Mouse (Mus musculus): Measurements from ENCODE around the gene Erbb4. TPM values are rescaled to one million over a fixed set of nuclear protein-coding genes. Genes with fewer than 3 reads are reported as not detected.

The Erbb4 gene
- polyA plus RNA-seq, 1 experiment from 2014 or later = 3.4 TPM

DNA sequence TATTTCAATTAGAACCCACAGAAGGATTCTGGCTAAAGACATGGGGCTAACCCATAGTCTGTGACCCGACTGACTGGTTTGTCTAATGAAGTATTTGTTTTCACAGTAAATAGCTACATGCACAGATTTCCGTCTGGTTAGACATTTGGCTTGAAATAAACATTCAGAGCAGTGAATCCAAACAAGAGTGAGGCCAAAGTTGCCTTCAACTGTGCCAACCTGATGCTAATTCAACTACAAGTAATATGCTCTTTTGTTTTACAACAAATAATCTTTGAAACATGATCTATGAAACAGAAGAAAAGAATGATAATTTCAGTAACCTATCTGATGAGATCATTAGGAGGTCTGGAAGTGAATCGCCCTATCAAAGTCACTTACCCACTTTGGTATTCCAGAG, 106.5 kb downstream of the Erbb4 start:
- WGBS = 85% methylated on average over 3 of the region's 3 CpGs

DNA sequence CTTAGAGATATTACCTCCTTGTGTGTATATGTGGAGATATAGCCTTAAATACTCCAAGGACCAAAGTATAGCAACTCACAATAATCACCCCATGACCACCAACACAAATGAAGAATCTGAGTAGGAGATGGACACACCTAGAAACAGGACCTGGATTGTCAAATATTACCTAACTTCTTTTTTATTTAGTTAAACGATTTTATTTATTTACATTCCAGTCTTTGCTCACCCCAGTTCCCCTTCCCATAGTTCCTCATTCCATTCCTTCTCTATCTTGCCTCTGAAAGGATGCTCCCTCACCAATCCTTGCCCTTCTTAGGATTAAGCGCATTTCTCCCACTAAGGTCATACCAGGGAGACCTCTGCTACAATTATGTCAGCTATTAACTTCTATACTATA, 128.6 kb downstream of the Erbb4 start:
- Histone ChIP-seq H3K4me1 (no peaks in the 10 kb centered on the region), H3K27me3 (ENCODE audit: low read depth, poor library complexity, severe bottlenecking) (no peaks in the 10 kb centered on the region), H3K27ac (replicated peaks) (no peak overlapping the region), H3K36me3 (no peaks in the 10 kb centered on the region), H3K4me3 (no peak overlapping the region), H3K9me3 (replicated peaks) (no peaks in the 10 kb centered on the region)
- no peak for DNase-seq (ENCODE audit: low spot score)
- WGBS = 86% methylated on average over 2 of the region's 2 CpGs

More for the DNA sequence above, 106.5 kb downstream of the Erbb4 start:
- Histone ChIP-seq H3K36me3 (no peaks in the 10 kb centered on the region), H3K27me3 (ENCODE audit: low read depth, poor library complexity, severe bottlenecking) (no peaks in the 10 kb centered on the region), H3K4me3 (no peak overlapping the region), H3K4me1 (peaks cover 8% of the 10 kb centered on the region; the same call in 1 of the 2 replicates), H3K9me3 (replicated peaks) (no peaks in the 10 kb centered on the region), H3K27ac (replicated peaks) (no peak overlapping the region)
- no peak for DNase-seq (ENCODE audit: low spot score)

DNA sequence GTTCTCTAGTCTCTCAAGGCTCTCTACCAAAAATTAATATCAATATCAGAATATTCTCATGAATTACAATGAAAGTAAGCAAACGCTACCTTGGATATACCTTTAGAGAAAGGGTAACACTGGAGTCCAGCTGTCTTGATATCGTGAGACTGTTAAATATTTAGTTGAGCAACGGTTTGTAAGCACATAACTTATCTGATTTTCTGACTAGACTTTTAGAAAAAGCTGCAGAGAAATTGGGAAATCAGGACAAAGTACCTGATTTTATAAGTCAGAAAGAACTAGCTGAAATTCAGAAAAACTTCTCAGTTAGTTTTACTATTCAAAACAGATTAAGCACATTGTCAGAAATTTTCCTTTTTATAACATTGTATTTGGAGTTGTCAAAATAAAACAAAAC, 129.3 kb downstream of the Erbb4 start:
- H3K9me3 ChIP-seq (replicated peaks) = no peaks in the 10 kb centered on the region

DNA sequence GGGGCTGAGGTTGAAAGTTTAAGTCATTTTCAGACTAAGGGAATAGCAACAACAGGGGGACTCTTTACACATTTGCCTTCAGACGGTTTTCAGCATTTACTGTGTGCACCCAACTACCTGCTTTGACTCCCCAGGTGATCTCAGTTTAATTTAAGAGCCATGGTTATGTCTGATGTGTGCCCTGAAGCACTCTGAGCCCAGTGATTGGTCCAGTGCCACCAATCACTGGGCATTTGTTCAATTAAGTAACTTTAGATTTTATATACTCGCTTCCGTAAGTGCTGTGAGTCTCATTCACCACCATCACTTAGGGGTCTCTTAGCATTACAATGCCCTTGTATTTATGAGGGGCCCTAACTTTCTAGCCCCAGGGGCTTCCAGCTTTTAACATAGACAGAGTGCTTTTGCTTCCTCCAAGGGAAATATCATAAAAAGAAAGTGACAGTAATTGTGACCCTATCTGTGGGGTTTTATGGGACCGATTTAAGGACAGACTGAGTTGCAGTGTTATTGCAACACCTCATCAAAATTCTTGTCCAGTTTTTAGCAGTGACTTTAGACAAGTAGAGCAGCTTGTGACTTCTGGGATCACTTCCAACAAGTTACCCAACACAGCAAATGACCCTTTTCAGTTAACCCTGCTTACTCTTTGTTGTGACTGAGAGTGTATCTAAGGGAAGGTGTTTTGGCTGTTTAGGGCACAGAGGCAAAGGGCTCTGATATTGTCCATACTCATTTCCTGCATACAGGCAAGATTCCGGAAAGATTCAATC, 134.3 kb downstream of the Erbb4 start:
- peaks cover 7% of the 10 kb centered on the region; the same call in 1 of the 2 replicates for H3K4me1 ChIP-seq
- no peak overlapping the region for H3K4me3 ChIP-seq
- DNase-seq (ENCODE audit: low spot score) = no peak
- no peaks in the 10 kb centered on the region for H3K27me3 ChIP-seq (ENCODE audit: low read depth, poor library complexity, severe bottlenecking)
- no peaks in the 10 kb centered on the region for H3K36me3 ChIP-seq
- WGBS = 86% methylated on average over 5 of the region's 5 CpGs
- no peak overlapping the region for H3K27ac ChIP-seq (replicated peaks)
- H3K9me3 ChIP-seq (replicated peaks) = no peaks in the 10 kb centered on the region

More for the DNA sequence above, 129.3 kb downstream of the Erbb4 start:
- H3K27ac ChIP-seq (replicated peaks) = no peak overlapping the region
- peaks cover 4% of the 10 kb centered on the region; the same call in 1 of the 2 replicates for H3K4me1 ChIP-seq
- WGBS = 91% methylated on average over 3 of the region's 3 CpGs
- DNase-seq (ENCODE audit: low spot score) = no peak
- H3K36me3 ChIP-seq = no peaks in the 10 kb centered on the region
- H3K4me3 ChIP-seq = no peak overlapping the region
- no peaks in the 10 kb centered on the region for H3K27me3 ChIP-seq (ENCODE audit: low read depth, poor library complexity, severe bottlenecking)

DNA sequence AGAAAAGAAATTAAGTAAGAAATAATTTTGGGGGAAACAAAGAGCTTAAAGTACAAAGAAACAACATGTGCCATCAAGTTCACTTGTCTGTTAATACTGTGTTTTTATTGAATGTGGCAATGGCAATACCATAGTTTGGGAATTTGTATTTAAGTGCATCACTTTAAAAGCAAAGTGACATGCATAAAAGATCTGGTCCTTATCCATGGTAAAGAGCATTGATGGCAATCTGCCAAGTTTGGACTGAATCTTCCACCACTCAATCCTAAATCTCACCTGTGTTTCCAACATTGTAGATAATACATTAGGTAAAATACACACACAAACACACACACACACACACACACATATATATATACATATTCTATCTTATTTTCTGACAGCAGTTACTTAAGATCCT, 143.7 kb downstream of the Erbb4 start:
- no peak overlapping the region for H3K27ac ChIP-seq (replicated peaks)
- H3K4me3 ChIP-seq = no peak overlapping the region
- DNase-seq (ENCODE audit: low spot score) = no peak
- no peaks in the 10 kb centered on the region for H3K9me3 ChIP-seq (replicated peaks)
- no peaks in the 10 kb centered on the region for H3K27me3 ChIP-seq (ENCODE audit: low read depth, poor library complexity, severe bottlenecking)
- H3K4me1 ChIP-seq = peaks cover 13% of the 10 kb centered on the region
- no peaks in the 10 kb centered on the region for H3K36me3 ChIP-seq

DNA sequence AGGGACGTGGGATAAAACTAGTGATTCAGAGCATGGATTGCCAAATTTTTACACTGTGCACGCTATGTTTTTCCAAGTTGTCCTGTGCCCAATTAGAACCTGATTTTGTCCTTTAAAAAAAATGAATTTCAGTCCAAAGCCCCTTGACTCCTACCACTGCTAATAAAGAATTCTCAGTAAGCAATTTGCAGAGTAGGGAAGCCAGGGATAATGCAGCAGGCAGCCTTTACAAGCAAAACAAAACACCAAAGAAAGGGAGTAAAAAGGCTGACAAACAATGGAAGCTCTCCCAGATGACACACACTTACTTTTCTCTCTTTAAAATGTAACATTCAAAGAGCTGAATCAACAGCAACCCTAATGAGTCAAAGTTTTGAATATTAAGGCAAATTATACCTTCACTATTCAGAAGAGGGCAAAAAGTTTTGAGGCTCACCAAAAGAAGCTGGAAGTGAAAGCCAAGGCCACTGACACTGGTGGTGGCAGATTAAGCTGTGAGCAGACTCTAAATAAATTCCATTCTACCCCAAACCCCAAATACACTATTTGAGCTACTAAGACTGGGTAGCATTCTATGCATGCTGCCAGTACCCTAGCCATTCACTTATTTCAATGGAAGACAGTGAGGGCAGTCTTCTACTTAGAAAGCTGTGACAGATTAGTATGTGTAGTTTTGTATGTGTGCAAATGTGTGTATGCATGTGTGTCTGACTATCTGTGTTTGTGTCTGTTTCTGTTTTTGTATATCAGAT, 146.3 kb downstream of the Erbb4 start:
- 36% methylated on average over 2 of the region's 2 CpGs for WGBS
- no peak for DNase-seq (ENCODE audit: low spot score)
- Histone ChIP-seq H3K4me3 (no peak overlapping the region), H3K4me1 (peaks cover 24% of the 10 kb centered on the region), H3K9me3 (replicated peaks) (no peaks in the 10 kb centered on the region), H3K36me3 (no peaks in the 10 kb centered on the region), H3K27ac (replicated peaks) (peak overlapping the region; percentile 49), H3K27me3 (ENCODE audit: low read depth, poor library complexity, severe bottlenecking) (no peaks in the 10 kb centered on the region)

DNA sequence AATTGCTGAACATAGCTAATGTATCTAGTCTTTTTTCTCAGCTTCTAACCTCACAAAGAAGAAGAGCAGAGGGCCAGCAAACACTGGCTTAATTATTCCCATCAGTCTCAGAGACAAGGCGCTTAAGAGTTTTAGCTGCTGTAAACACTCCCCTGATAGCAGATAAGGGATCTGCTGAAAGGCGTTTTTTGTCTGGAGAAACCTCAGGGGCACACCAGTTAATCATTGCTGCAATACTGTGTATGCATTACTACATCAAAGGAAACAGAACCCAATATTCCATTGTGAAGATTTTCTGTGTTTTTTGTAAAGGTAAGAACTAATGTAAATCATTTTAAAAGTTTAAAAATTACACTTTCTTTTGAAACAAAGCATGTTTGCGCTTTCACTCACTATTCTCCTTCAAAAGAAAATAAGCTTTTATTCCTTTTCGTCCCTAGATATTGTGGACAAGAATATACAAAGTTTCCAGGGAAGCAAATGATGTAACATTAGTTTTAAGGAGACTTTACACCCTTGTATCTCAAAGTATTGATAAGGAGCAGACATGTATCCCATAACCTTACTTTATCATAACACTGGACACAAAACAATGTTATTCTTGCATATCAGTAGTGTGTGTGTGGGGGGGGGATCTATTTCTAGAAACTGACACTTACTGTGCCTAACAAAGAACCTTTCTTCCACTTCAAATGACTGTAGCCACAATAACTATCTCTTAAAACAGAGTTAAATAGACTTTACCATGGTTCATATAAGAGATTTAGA, 150.9 kb downstream of the Erbb4 start:
- H3K27ac ChIP-seq (replicated peaks) = no peak overlapping the region
- H3K4me3 ChIP-seq = no peak overlapping the region
- peaks cover 29% of the 10 kb centered on the region for H3K4me1 ChIP-seq
- H3K36me3 ChIP-seq = no peaks in the 10 kb centered on the region
- no peaks in the 10 kb centered on the region for H3K27me3 ChIP-seq (ENCODE audit: low read depth, poor library complexity, severe bottlenecking)
- DNase-seq (ENCODE audit: low spot score) = no peak
- no peaks in the 10 kb centered on the region for H3K9me3 ChIP-seq (replicated peaks)
- WGBS = 53% methylated on average over 4 of the region's 4 CpGs

DNA sequence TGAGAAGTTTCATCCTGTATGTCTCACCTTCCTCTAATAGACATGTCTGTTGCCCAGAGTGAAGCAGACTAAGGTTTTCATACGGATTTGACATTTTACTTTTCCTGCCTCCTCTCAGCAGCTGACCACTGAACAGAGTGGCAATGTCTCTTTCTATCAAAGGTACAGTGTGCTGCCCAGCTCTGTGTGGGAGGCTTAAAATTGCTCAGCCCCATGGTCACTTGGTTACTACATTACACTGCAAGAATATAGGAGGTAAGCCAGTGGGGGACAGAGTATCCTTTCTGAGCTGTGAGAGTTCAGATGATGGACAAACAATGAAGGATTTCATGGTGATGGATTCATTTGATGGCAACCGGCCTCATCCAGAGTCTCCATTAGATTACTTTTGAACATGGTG, 152.4 kb downstream of the Erbb4 start:
- WGBS = 52% methylated on average over 2 of the region's 2 CpGs

DNA sequence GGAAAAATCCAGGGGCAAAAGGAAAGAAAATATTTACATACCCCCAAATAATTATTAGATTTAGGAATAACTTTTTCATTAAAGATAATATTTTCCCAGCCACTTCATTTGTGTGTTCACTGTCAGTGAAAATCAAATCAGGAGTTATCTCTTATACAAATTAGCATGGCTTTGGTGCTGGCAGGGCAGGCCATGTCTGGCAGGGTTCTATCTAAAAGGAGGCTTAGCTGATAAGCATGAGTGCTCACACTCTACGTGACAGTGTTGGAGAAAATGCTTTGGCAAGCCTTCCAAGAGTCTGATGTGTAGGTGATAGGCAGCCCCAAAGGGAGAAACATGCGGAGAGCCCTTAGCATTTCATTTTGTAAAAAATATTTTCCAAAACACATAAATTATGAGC, 164.7 kb downstream of the Erbb4 start:
- 49% methylated on average over 2 of the region's 2 CpGs for WGBS
- H3K27ac ChIP-seq (replicated peaks) = no peak overlapping the region
- peaks cover 2% of the 10 kb centered on the region; the same call in 1 of the 2 replicates for H3K4me1 ChIP-seq
- H3K36me3 ChIP-seq = no peaks in the 10 kb centered on the region
- H3K9me3 ChIP-seq (replicated peaks) = no peaks in the 10 kb centered on the region
- DNase-seq (ENCODE audit: low spot score) = no peak
- H3K4me3 ChIP-seq = no peak overlapping the region
- H3K27me3 ChIP-seq (ENCODE audit: low read depth, poor library complexity, severe bottlenecking) = no peaks in the 10 kb centered on the region

More for the DNA sequence above, 152.4 kb downstream of the Erbb4 start:
- H3K27me3 ChIP-seq (ENCODE audit: low read depth, poor library complexity, severe bottlenecking) = no peaks in the 10 kb centered on the region
- no peak overlapping the region for H3K4me3 ChIP-seq
- H3K36me3 ChIP-seq = no peaks in the 10 kb centered on the region
- no peak for DNase-seq (ENCODE audit: low spot score)
- H3K9me3 ChIP-seq (replicated peaks) = no peaks in the 10 kb centered on the region
- H3K4me1 ChIP-seq = peaks cover 17% of the 10 kb centered on the region
- H3K27ac ChIP-seq (replicated peaks) = no peak overlapping the region

DNA sequence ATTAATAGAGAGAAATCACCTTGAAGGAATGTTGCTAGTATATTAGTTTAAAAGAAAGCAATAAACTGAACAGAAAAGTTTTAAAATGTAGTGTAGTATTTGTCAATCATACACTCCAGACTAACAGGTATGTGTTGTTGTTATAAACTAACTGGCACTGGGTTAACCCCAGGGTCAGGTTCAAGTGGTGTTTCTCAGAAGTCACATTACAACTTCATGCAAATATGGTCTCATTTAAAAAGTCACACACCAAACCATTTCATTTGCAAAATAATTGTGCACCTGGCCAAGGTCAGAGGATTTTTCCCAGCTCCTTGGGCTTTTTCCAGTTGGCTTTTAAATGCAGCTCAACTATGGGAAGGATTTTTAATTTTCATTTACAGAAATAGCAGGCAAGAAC, 173.1 kb downstream of the Erbb4 start:
- H3K27me3 ChIP-seq (ENCODE audit: low read depth, poor library complexity, severe bottlenecking) = no peaks in the 10 kb centered on the region

DNA sequence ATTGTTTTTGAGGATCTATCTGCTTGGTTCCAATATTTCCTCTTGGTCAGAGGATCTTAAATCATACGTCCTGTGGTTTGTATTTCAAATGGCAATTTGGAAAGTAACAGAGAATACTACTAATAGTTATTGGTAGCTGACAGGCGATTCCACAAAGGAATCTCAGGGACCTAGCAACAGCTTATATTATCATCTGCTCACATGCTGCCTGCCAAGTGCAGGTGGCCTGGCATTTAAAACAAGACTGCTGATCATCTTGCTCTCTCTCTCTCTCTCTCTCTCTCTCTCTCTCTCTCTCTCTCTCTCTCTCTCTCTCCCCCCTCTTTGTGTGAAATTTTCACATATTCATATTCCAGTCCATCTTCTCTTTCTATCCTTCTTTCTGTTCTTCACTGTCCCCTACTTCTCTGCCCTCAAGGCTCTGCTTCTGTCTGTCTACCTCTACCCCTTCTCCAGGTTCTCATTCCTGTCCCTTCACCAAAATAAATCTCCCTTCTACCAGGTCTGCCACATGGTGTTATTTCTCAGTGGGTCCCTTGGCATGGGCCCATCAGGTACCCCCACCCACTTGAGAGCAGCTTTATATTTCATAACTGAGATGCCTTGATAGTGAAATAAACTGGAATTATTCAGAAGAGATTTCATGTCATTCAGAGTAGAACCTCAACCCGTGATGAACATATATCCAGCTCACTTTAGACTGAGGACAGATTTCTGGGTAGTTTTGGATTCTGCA, 174.4 kb downstream of the Erbb4 start:
- H3K4me1 ChIP-seq = no peaks in the 10 kb centered on the region
- 87% methylated on average over 3 of the region's 3 CpGs for WGBS
- no peak for DNase-seq (ENCODE audit: low spot score)

More for the DNA sequence above, 173.1 kb downstream of the Erbb4 start:
- Histone ChIP-seq H3K9me3 (replicated peaks) (no peaks in the 10 kb centered on the region), H3K36me3 (no peaks in the 10 kb centered on the region), H3K4me3 (no peak overlapping the region), H3K27ac (replicated peaks) (no peak overlapping the region), H3K4me1 (no peaks in the 10 kb centered on the region)
- no peak for DNase-seq (ENCODE audit: low spot score)

DNA sequence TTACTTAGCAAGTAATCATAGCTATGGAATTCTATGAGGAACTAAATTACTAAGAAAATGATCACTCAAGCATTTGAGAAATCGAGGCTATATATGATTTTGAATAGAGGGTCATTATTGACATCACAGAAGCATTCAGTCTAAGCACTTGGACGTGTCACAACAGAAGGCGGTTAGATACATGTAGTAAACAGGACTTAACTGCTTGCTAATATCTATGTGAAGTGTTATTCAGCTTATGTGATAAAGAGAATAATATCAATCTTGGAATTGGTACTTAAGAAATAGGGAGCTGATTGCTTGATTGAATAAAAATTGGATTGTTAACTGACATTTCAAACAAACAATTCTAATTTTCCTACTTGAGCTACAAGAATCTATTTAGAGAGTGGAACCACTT, 190.0 kb downstream of the Erbb4 start:
- 89% methylated on average over 3 of the region's 3 CpGs for WGBS
- no peak for DNase-seq (ENCODE audit: low spot score)
- Histone ChIP-seq H3K4me1 (no peaks in the 10 kb centered on the region), H3K4me3 (no peak overlapping the region), H3K36me3 (no peaks in the 10 kb centered on the region), H3K27ac (replicated peaks) (no peak overlapping the region), H3K9me3 (replicated peaks) (no peaks in the 10 kb centered on the region), H3K27me3 (ENCODE audit: low read depth, poor library complexity, severe bottlenecking) (no peaks in the 10 kb centered on the region)

More for the DNA sequence above, 174.4 kb downstream of the Erbb4 start:
- no peaks in the 10 kb centered on the region for H3K27me3 ChIP-seq (ENCODE audit: low read depth, poor library complexity, severe bottlenecking)
- no peak overlapping the region for H3K4me3 ChIP-seq
- no peaks in the 10 kb centered on the region for H3K9me3 ChIP-seq (replicated peaks)
- no peaks in the 10 kb centered on the region for H3K36me3 ChIP-seq
- no peak overlapping the region for H3K27ac ChIP-seq (replicated peaks)
